Comparison of ENCODE assay signal across 9 mouse cellular contexts in genomic region chr6:140147711-140148110, GRCm38 (mm10).
A peak's percentile ranks its signal among the peaks of the same experiment; 100 is the strongest.
DNase-seq lines count a peak whose midpoint lies in the region; ATAC-seq and TF ChIP-seq lines count a peak whose summit lies in the region.
"Had no signal": no experiment of that assay in that cellular context is flagged by ENCODE, and none has a peak within 500 bp of the region (broad histone marks: within the 10 kb centered on the region; RNA-seq: fewer than 3 reads in every experiment).

No protein-coding gene starts in this region.

- H3K36me3 ChIP-seq in midbrain, embryonic 13.5 days: no peaks in the 10 kb centered on the region
- H3K36me3 ChIP-seq in midbrain, embryonic 15.5 days (replicated peaks): no peaks in the 10 kb centered on the region
- H3K36me3 ChIP-seq in hindbrain, embryonic 13.5 days: no peaks in the 10 kb centered on the region
- no peaks in the 10 kb centered on the region for H3K36me3 ChIP-seq in limb, embryonic 14.5 days (ENCODE audit: control insufficient read depth, insufficient read depth, low read length)
- H3K36me3 ChIP-seq: liver, embryonic 15.5 days had no signal

- DNase-seq in cerebellum, adult 9-11 months: peak; percentile 17
- peak; percentile 37 for DNase-seq in limb, embryonic 14.5 days (ENCODE audit: low spot score)
- no peak for DNase-seq in spleen, adult 18-20 months
- no peak for DNase-seq in layer of hippocampus, postnatal 36 days
- DNase-seq in layer of hippocampus, adult 11-12 months (ENCODE audit: low spot score): no peak

- H3K4me1 ChIP-seq in midbrain, embryonic 13.5 days (replicated peaks): peaks cover 9% of the 10 kb centered on the region
- 0 out of 2 replicates have a peak, but pooled peaks cover 3% of the 10 kb centered on the region for H3K4me1 ChIP-seq in midbrain, embryonic 15.5 days
- H3K4me1 ChIP-seq in hindbrain, embryonic 13.5 days (replicated peaks): peaks cover 12% of the 10 kb centered on the region
- peaks cover 13% of the 10 kb centered on the region for H3K4me1 ChIP-seq in limb, embryonic 14.5 days (ENCODE audit: control insufficient read depth, insufficient read depth, low read length)
- H3K4me1 ChIP-seq: liver, embryonic 15.5 days had no signal

- 0 out of 2 replicates have a peak overlapping the region, but pooled peaks have one; percentile 35 for H3K27ac ChIP-seq in midbrain, embryonic 13.5 days
- H3K27ac ChIP-seq in midbrain, embryonic 15.5 days: no peak overlapping the region
- H3K27ac ChIP-seq in hindbrain, embryonic 13.5 days: peak overlapping the region; percentile 52
- no peak overlapping the region for H3K27ac ChIP-seq in limb, embryonic 14.5 days (replicated peaks; ENCODE audit: low read depth, low read length)
- H3K27ac ChIP-seq: liver, embryonic 15.5 days had no signal

- WGBS in midbrain, embryonic 13.5 days: 77% methylated on average over 6 of the region's 6 CpGs
- 66% methylated on average over 6 of the region's 6 CpGs for WGBS in midbrain, embryonic 15.5 days
- 59% methylated on average over 6 of the region's 6 CpGs for WGBS in hindbrain, embryonic 13.5 days
- 36% methylated on average over 6 of the region's 6 CpGs for WGBS in limb, embryonic 14.5 days

- no peak overlapping the region for H3K4me2 ChIP-seq in midbrain, embryonic 13.5 days (replicated peaks)
- H3K4me2 ChIP-seq in midbrain, embryonic 15.5 days: no peak overlapping the region
- H3K4me2 ChIP-seq in hindbrain, embryonic 13.5 days: no peak overlapping the region
- no peak overlapping the region for H3K4me2 ChIP-seq in limb, embryonic 14.5 days (replicated peaks; ENCODE audit: low read depth, low read length, severe bottlenecking)
- H3K4me2 ChIP-seq: liver, embryonic 15.5 days had no signal

- TF ChIP-seq POLR2A in limb, embryonic 14.5 days (IDR thresholded peaks at IDR 0.05; ENCODE audit: borderline replicate concordance, extremely low read depth, insufficient read depth, insufficient read length): no peak

- H3K9ac ChIP-seq in midbrain, embryonic 13.5 days (replicated peaks): no peak overlapping the region
- no peak overlapping the region for H3K9ac ChIP-seq in midbrain, embryonic 15.5 days
- H3K9ac ChIP-seq in hindbrain, embryonic 13.5 days: no peak overlapping the region
- no peak overlapping the region for H3K9ac ChIP-seq in limb, embryonic 14.5 days (ENCODE audit: low read depth, low read length, severe bottlenecking)
- H3K9ac ChIP-seq: liver, embryonic 15.5 days had no signal

- ATAC-seq in midbrain, embryonic 13.5 days: no peak
- ATAC-seq in midbrain, embryonic 15.5 days (replicated peaks): no peak
- 0 out of 2 replicates have a peak, but pooled peaks have one; percentile 24 for ATAC-seq in hindbrain, embryonic 13.5 days (ENCODE audit: low FRiP score)
- ATAC-seq in limb, embryonic 14.5 days (ENCODE audit: low FRiP score, low read depth): no peak

- no peak overlapping the region for H3K4me3 ChIP-seq in midbrain, embryonic 13.5 days (replicated peaks)
- H3K4me3 ChIP-seq in midbrain, embryonic 15.5 days: no peak overlapping the region
- no peak overlapping the region for H3K4me3 ChIP-seq in hindbrain, embryonic 13.5 days
- H3K4me3 ChIP-seq in limb, embryonic 14.5 days (replicated peaks; ENCODE audit: low read length): no peak overlapping the region
- H3K4me3 ChIP-seq: liver, embryonic 15.5 days had no signal

- H3K27me3 ChIP-seq in midbrain, embryonic 13.5 days: no peaks in the 10 kb centered on the region
- no peaks in the 10 kb centered on the region for H3K27me3 ChIP-seq in midbrain, embryonic 15.5 days (replicated peaks)
- H3K27me3 ChIP-seq in hindbrain, embryonic 13.5 days: no peaks in the 10 kb centered on the region
- no peaks in the 10 kb centered on the region for H3K27me3 ChIP-seq in limb, embryonic 14.5 days (ENCODE audit: control insufficient read depth, insufficient read depth, low read length)
- H3K27me3 ChIP-seq: liver, embryonic 15.5 days had no signal

- H3K9me3 ChIP-seq in midbrain, embryonic 13.5 days: no peaks in the 10 kb centered on the region
- H3K9me3 ChIP-seq in midbrain, embryonic 15.5 days: no peaks in the 10 kb centered on the region
- H3K9me3 ChIP-seq in hindbrain, embryonic 13.5 days: no peaks in the 10 kb centered on the region
- H3K9me3 ChIP-seq in limb, embryonic 14.5 days (ENCODE audit: control insufficient read depth, low read length): no peaks in the 10 kb centered on the region
- H3K9me3 ChIP-seq: liver, embryonic 15.5 days had no signal

Comparison
In these comparisons a context has a peak if more than half of its experiments do, and no peak if none do; other contexts are left out.
1. H3K27ac ChIP-seq: peak in midbrain, embryonic 13.5 days (single experiment) and hindbrain, embryonic 13.5 days (single experiment); none in midbrain, embryonic 15.5 days (single experiment) and limb, embryonic 14.5 days (single experiment).
2. DNase-seq: peak in cerebellum, adult 9-11 months (single experiment) and limb, embryonic 14.5 days (single experiment); none in spleen, adult 18-20 months (0 of 2), layer of hippocampus, postnatal 36 days (0 of 2) and layer of hippocampus, adult 11-12 months (single experiment).